Mouse (Mus musculus) cerebellum, postnatal 14 days (tissue): Measurements from ENCODE around the gene Rag1.

Experiments
- DNase-seq, 2 experiments: peaks; one replicate each; pipeline ENCODE4 v3.0.0; 2021; ENCODE audit warnings: mixed read lengths in 2 of 2

Gene Rag1

DNA sequence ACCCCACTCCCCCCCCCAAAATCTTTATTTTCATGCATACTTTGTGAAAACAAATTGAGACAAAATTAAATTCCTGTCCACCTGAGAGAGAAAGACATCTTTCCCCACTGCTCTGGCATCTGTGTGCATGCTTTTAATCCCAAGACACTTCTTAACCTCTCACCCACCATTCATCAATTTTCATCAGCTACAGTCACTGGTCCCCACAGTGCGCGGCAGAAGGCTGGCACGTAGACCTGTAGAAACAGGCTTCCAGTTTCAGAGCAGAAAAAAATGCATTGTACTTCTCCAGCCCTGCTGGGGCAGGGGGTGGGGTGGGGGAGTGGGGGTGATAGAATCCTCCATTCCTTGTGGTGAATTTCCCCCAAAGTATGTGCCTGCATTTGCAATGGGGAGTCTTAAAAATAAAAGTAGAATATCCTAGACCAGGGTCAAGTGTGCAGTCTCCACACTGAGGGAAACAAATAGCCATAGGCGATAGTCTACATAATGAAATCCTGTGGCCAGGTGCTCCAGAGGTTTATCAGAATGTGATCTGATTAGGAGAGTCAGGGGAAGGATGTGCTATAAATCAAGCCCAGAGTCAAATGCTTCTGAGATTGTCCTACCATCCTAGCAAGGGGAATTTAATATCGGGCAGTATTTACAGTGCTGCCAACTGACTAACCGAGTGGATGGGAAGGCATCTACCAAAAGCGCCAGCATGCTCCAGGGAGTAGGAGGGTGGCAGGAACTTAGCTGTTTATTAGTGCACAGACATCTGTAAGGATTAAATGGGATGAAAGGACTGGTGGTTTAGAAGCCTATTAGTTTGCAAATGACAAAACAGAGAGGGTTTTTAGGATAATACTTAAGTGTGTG, 10.1 kb downstream of the Rag1 start:
- no peak for DNase-seq

DNA sequence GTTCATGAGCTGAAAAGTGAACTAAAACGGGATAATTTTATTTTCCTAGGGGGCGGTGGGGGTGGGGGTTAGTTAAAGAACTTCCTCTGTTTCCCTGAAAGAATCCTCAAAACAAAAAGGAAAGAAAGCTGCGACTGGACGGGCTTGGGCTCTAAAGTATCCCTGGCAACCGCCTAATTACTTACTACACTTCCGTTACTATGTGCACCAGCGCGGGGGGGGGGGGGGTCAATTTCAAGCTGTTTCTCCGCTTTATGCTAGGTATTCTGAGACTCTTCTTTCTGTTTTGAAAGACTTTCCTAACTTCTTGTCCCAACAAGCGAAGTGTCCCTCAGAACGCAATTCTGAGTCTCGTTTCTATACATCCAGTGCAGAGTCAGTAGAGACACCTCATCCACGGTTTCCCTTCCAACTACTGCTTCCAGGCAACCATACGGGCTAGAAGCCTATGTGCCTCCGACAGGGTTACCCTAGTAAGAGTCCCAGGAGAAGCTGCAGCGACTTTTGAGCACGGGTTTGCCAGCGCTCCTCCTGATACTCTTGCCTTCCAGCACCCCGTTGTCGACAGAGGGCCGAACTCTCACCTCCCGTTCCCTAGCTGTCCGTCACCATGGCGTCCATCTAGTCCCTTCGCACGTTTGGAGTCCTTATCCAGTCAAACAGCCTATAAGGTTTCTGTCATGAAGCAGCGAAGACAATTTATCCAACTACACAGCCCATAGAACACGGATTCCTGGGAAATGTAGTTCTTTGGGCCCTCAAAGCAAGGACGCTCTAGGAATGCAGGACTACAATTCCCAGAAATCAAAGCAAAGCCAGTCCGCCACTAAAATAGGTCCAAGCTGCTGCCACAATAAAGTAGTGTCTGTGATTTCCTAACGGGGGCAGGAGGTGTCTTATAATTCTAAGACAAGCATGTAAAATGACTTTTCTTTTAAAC, 20.7 kb downstream of the Rag1 start:
- DNase-seq, result peak; percentile 75 to 93

DNA sequence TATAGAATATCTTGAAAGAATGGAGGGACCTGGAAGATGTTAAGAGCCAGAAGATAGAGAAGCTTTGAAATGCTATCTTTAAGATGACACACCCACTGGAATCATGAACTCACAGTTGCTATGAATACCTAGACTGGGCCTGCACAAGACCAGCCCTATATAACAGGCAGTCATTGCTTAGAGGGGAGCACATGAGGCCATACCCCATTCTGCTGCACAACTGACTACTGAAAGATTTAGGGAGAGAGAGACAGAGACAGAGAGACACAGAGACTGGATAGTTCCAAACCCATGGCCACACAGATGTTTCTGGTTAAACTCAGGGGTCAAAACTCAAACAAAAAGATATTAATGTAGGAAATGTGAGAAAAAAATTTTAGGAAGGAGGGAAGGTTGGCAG, 22.1 kb downstream of the Rag1 start:
- DNase-seq, result no peak

- DNase-seq, result no peak
Observed at GRCm38 (mm10) chr2:101624526-101624925, 24.8 kb downstream of the Rag1 start, which contains the start of gene Rag2. Gene Rag2 (plus strand): TSS chr2:101624718.

DNA sequence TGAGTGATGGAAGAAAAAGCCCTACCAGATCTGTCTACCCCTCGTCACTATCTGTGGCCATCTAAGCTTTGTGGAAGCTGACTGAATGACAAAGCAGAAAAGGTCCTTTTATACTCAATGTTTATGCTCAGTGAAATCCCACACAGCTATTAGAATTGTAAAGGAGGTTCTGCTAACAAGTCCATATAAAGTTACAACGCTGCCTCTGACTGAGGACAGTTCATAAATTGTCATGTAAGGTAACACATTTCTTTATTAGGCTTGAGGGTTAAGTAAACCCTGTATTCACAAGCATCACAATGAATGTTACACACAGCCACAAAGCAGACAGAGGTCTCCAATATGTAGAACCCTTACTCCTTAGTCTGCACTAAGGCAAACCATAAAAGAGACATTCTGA, 25.3 kb downstream of the Rag1 start:
- DNase-seq, result no peak

DNA sequence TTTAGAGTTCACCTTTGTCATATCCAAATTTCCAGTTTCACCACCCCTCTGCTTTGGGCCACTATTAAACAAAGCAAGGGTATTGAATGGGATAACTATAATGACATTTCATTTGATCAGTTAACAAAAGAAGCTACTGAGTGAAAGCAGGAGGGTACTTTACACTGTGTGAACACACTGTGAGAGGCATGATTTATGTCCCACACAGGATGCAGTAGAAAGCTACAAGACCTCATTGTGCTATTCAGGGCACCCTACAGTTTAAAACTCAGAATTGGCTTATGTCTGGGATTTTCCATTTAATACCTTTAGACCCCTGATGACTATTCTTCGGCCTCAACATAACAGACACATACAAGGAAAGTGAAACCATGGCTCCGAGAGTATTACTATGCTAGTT, 26.3 kb downstream of the Rag1 start:
- DNase-seq, result no peak

- no peak for DNase-seq
Observed at GRCm38 (mm10) chr2:101621611-101622010, 27.7 kb downstream of the Rag1 start.

DNA sequence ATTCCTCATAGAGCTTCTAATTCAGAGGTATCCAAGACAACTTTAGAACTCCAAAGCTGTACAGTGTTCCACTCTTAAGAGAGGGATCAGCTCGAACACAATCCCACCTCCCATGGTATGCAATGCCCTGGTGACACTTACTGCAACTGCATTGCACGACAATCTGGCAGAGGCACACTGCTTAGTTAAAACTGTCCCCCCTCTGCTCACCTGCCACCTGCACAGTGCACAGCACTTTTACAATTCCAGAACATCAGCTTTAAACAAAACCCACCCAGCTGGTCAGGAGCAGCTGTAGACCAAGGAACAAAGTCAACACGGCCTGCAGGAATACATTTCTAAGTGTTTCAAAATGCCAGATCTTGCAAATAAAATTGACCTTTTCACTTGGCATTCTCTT, 28.4 kb downstream of the Rag1 start:
- DNase-seq, result no peak

DNA sequence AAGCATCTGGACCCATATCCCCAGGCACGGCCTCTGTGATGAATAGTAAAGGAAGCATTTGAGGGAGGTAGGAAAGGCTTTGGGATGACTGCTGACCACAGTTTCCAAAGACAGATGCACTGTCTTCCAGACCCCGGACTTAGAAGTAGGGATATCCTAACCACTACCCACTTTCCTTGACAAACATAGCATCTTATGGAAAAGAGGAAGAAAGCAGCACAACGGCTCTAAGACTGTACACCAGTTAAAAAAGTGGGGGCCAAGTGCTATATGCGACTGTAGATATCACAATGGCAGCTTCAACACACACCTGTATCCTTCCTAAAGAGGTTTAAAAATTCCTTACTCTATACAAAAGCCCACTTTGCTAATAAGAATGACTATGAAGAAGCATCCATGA, 30.9 kb downstream of the Rag1 start:
- DNase-seq, result no peak

GRCm38 (mm10) chr2:101615464-101616305, 33.6 kb downstream of the Rag1 start:
- no peak for DNase-seq

DNA sequence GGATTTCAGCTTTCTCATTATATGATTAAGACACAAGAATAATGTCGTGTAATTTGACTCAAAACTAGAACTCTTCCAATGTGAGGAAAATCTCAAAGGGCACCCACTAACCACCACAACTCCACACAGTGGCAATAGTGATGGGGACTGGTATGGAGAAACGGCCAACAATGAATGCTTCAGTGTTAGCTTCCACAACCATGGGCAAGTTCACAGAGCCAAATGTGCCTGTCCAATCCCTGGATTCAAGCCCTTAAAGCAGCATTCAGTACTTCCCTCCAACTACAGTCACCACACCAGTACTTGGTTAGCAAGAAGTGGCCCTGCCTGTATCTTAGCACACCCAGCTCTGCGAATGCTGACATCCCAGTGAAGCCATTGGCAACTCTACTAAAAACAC, 38.4 kb downstream of the Rag1 start:
- DNase-seq, result no peak

DNA sequence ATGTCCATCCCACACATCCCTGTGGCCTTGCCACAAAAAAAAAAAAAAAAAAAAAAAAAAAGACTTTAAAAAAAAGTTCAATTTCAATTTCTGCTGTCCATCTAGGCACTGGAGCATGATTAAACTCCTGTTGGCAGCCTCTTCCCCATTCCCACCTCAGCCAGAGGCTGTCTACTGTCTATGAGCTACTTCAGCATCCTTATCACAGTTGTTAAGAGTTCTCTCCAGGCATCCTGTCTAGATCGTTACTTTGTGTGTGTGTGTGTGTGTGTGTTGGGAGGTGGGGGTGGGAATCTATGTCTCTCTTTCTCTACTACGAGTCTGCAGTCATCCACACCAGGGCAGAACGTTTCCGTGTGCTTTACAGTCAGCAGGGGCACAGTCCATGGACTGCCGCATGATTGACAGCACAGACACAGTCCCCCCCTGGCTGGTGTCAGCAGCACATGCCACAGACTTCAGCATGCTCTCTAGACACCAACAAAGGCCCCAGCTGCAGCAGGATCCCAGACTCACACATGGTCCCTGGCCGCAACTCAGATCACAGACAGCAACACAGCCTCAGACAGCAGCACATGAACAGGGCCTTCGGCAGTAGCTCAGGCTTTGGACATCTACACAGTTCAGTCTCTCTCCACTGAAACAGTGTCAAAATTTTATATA, 40.9 kb downstream of the Rag1 start:
- no peak for DNase-seq

DNA sequence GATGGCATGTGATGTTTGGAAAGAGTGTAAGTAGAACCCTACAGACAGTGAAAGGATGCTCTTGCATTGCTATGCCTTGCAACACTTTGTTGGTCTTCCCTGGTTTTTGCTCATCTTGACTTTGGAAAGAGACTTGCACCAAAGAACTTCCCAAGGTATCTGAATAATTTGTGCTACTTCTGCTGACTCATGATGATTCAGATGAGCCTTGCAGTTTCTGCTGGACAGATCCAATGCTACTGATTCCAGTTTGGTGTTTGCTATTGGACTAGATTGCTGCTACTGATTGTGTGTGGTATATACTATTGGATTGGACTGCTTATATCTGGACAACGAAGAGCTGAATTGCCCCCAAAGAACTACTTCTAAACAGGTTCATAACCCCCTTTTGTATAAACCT, 46.2 kb downstream of the Rag1 start:
- no peak for DNase-seq

- DNase-seq, result peak; percentile 74 to 80
Observed at GRCm38 (mm10) chr2:101600703-101601102, 48.6 kb downstream of the Rag1 start.

DNA sequence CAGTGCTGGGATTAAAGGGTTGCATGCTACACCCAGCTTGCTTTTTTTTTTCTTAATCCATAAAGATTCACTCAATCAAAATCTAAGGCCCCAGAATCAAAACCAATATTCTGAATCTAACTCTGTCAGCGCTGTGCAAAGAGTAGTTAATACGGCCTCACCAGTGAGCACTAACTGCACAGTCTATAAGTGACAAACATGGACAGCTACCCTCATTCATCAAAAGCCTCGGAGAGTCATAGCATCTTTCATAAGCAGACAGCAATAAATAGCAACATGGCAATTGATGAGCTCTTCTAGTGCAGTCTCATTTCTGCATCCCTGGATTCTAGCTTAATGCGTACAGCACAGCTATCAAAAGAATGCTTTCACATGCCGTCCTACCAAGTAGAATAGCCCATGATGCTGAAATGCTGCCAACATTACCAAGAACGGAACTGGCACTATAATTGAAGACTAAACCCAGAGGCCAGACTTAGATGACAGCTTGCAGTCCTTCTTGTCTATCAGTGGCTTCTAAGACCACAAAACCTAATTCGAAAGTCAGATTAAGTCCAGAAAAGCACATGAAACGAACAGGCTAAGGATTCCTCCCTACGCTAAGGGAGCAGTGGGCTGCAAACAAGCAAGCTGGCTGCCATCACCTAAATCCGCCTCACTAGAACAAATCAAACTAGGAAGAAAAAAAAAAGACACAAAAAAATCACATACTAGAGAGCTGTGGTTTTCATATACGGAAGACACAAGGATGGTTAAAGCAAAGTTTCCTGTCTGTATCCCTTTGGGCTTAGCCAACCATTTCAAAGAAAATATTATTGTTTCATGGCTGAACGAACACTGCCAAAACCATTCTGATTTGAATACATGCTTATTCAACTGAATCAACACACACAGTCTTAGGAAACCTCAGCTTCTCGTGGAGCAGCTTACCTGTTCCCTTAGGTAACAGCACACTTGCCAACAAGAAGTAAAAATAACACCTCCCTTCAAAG, 50.8 kb downstream of the Rag1 start:
- DNase-seq, result peak; percentile 67 to 75

- peak; percentile 45 to 53 for DNase-seq
Observed at GRCm38 (mm10) chr2:101597186-101597585, 52.1 kb downstream of the Rag1 start.

DNA sequence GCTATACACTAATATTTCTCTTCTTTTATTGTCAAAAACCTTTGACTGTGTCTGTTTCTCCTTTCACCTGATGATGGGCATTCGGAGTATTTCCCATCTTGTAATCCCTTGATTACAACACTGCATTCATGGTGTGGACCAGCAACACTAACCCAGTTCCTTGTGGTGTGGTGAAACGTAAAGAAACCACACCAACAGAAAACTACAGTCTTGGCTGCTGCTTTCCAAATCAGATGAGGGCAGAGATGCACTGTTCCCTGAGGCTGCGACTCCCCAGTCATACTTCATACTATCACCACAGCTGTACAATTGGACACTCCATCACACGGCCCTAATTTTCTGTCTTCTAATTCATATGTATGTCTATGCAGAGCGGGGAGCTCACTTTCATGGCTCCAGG, 54.6 kb downstream of the Rag1 start:
- DNase-seq, result no peak

- DNase-seq, result no peak
Observed at GRCm38 (mm10) chr2:101592886-101593285, 56.4 kb downstream of the Rag1 start.

DNA sequence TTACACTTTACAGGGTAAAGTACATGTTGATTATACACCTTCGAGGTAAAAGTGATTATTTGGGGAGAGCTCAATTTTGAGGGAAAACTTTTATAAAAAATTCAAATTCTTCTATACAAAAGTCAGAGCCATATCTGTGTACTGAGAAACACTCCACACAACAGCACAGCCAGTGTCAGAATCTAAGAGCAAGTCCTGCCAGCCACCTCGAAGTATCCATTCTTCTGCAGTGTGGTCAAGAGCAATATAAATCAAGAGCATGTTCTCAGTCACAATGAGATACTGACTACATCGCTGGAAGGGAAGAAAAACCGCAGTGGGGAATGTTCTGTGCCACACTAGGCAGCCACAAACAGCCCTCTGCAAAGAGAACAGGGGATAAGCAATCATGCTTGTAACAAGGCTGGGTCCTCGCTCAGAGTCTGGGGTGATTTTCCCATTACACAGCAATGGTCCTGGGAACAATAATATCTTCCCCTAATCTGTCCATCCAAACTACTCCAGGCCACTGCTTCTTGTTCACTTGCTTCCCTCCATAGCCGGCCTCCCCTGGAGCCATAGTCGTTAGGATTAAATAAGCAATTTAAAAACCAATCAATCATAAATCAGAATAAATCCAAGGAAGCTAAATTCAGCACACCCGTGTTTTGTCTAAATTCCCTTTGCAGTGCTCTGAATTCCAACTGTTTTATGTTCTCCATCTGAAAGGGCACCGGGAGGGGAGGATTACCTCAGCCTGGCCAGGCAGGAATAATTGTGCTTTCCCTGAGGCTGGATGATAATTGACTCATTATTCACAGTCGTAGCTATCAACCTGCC, 57.1 kb downstream of the Rag1 start:
- DNase-seq, result peak; percentile 47 to 49

DNA sequence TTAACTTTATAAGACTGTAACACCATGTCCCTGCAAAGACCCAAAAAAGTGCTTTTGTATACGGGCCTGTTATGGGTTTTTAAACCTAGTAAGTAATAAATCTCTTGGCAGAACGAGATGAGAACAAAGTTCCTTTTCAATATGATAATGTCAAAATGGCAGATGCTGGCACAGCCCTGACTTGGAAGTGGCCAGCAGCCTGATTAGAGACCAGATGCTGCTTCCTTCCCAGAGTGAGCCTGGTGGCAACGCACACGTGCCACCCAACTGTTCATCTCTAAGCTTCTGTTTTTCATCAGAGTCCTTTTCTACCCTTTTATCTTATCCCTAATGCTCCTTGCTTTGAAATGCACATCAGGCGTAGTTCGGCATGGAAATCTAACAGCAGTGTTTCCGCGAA, 57.9 kb downstream of the Rag1 start:
- DNase-seq, result peak; percentile 24 to 32
